Mouse (Mus musculus) heart, postnatal 0 days (tissue): ENCODE data around the gene Fgfr2. TPM values are rescaled to one million over a fixed set of nuclear protein-coding genes. Genes with fewer than 3 reads are reported as not detected.

Source experiments
- ATAC-seq: fragments of 200-750 bp; cut with Nextera tagmentation; 2 replicates; pipeline ENCODE4 v1.8.0; 2017; ENCODE audit warnings: low read depth, moderate number of reproducible peaks, moderate library complexity; ENCODE audit not compliant: insufficient read depth
- DNase-seq: peaks from one replicate; pipeline ENCODE4 v3.0.0-alpha.2; 2016; ENCODE audit warnings: low spot score
- H3K27ac ChIP-seq: fragments of 300-500 bp; sonication (generic); 2 replicates; pipeline ENCODE4 v1.5.1; 2014; ENCODE audit warnings: low read depth, mild to moderate bottlenecking
- H3K27me3 ChIP-seq: fragments of 300-500 bp; sonication (generic); 2 replicates; pipeline ENCODE4 v1.6.1; 2014; ENCODE audit warnings: low read length, mixed read lengths; ENCODE audit not compliant: control insufficient read depth, insufficient read depth
- H3K36me3 ChIP-seq: fragments of 300-500 bp; sonication (generic); replicated peaks from 2 replicates; pipeline ENCODE4 v1.6.1; 2014; ENCODE audit warnings: low read length, mixed read lengths; ENCODE audit not compliant: control insufficient read depth, insufficient read depth
- H3K4me1 ChIP-seq: fragments of 300-500 bp; sonication (generic); 2 replicates; pipeline ENCODE4 v1.6.1; 2014; ENCODE audit warnings: antibody characterized with exemption; ENCODE audit not compliant: control insufficient read depth, insufficient read depth
- H3K4me2 ChIP-seq: fragments of 300-500 bp; sonication (generic); 2 replicates; pipeline ENCODE4 v1.6.1; 2014; ENCODE audit warnings: low read depth, mild to moderate bottlenecking, low read length, moderate library complexity
- H3K4me3 ChIP-seq: fragments of 300-500 bp; sonication (generic); 2 replicates; pipeline ENCODE4 v1.5.1; 2014; ENCODE audit warnings: low read depth, low read length
- H3K9ac ChIP-seq: fragments of 300-500 bp; sonication (generic); replicated peaks from 2 replicates; pipeline ENCODE4 v1.6.1; 2014; ENCODE audit warnings: low read depth, low read length, mixed read lengths
- H3K9me3 ChIP-seq: fragments of 300-500 bp; sonication (generic); replicated peaks from 2 replicates; pipeline ENCODE4 v1.6.1; 2016; ENCODE audit warnings: low read length; ENCODE audit not compliant: control insufficient read depth
- CTCF ChIP-seq: IDR thresholded peaks from 2 replicates; pipeline ENCODE4 v1.5.1; 2016; ENCODE audit warnings: antibody characterized with exemption, control low read depth, low read depth
- EP300 ChIP-seq: IDR thresholded peaks from 2 replicates; pipeline ENCODE4 v1.6.1; 2016; ENCODE audit warnings: antibody characterized with exemption, low read depth
- WGBS: fragments of 180-500 bp; shearing (Covaris S2); extraction: QIAGEN DNeasy Blood & Tissue Kit; methylation state at CpG from one replicate; pipeline ENCODE4 v1.1.7; 2014; 5-methylcytosine and 5-hydroxymethylcytosine counted together
- polyA plus RNA-seq: library from polyadenylated mRNA; unstranded; fragments of >200 nt; fragmentation: Nextera tagmentation; extraction: Ambion mirVana; gene quantifications from 2 replicates; pipeline ENCODE4 v1.2.1, GENCODE M21; 2015
- total RNA-seq: library from RNA; depleted of rRNA; stranded (reverse); fragments of >200 nt; gene quantifications from 2 replicates; pipeline ENCODE4 v1.2.3, GENCODE M21; 2014; ENCODE audit warnings: low replicate concordance

Gene Fgfr2
- total and polyA plus RNA-seq, 2 experiments from 2014 or later = 3.8 to 11.5 TPM

GRCm38 (mm10) chr7:130696347-130697234, 2426.6 kb downstream of the Fgfr2 start:
- Histone ChIP-seq H3K4me2 (no peak overlapping the region), H3K36me3 (peaks cover 18% of the 10 kb centered on the region; the same call in 1 of the 2 replicates), H3K9me3 (no peaks in the 10 kb centered on the region), H3K27me3 (no peaks in the 10 kb centered on the region), H3K4me3 (no peak overlapping the region), H3K9ac (no peak overlapping the region), H3K4me1 (peaks cover 40% of the 10 kb centered on the region), H3K27ac (no peak overlapping the region)
- 73% methylated on average over 16 of the region's 16 CpGs for WGBS
- ATAC-seq (no peak), DNase-seq (no peak)
- TF ChIP-seq EP300 (no peak), CTCF (no peak)

- DNase-seq = no peak
- H3K27ac ChIP-seq = peak overlapping the region; percentile 22; the same call in 1 of the 2 replicates
- H3K36me3 ChIP-seq = peaks cover 12% of the 10 kb centered on the region; the same call in 1 of the 2 replicates
- no peak overlapping the region for H3K4me2 ChIP-seq
- no peaks in the 10 kb centered on the region for H3K9me3 ChIP-seq
- no peak for ATAC-seq
- H3K27me3 ChIP-seq = no peaks in the 10 kb centered on the region
- H3K4me3 ChIP-seq = no peak overlapping the region
- H3K4me1 ChIP-seq = peaks cover 45% of the 10 kb centered on the region
- no peak overlapping the region for H3K9ac ChIP-seq
- 69% methylated on average over 13 of the region's 13 CpGs for WGBS
- TF ChIP-seq EP300 = no peak
- no peak for TF ChIP-seq CTCF
Observed at GRCm38 (mm10) chr7:130695669-130696338, 2427.3 kb downstream of the Fgfr2 start.

GRCm38 (mm10) chr7:130693800-130694193, 2429.4 kb downstream of the Fgfr2 start:
- DNase-seq = no peak
- peaks cover 57% of the 10 kb centered on the region for H3K4me1 ChIP-seq
- peak overlapping the region; percentile 84; the same call in 1 of the 2 replicates for H3K27ac ChIP-seq
- ATAC-seq = no peak
- peak overlapping the region; percentile 51 for H3K4me3 ChIP-seq
- no peaks in the 10 kb centered on the region for H3K27me3 ChIP-seq
- WGBS = 40% methylated on average over 11 of the region's 11 CpGs
- no peaks in the 10 kb centered on the region for H3K36me3 ChIP-seq
- peak overlapping the region; percentile 70 for H3K4me2 ChIP-seq
- peak overlapping the region; percentile 73 for H3K9ac ChIP-seq
- TF ChIP-seq CTCF = no peak
- no peak for TF ChIP-seq EP300
- no peaks in the 10 kb centered on the region for H3K9me3 ChIP-seq

GRCm38 (mm10) chr7:130692943-130693799, 2430.0 kb downstream of the Fgfr2 start:
- Histone ChIP-seq H3K9me3 (no peaks in the 10 kb centered on the region), H3K27me3 (no peaks in the 10 kb centered on the region), H3K4me1 (peaks cover 52% of the 10 kb centered on the region), H3K4me2 (peak overlapping the region; percentile 70), H3K36me3 (no peaks in the 10 kb centered on the region), H3K4me3 (peak overlapping the region; percentile 51), H3K9ac (peak overlapping the region; percentile 73), H3K27ac (peak overlapping the region; percentile 84)
- TF ChIP-seq CTCF (no peak), EP300 (no peak)
- WGBS = 10% methylated on average over 19 of the region's 19 CpGs
- DNase-seq (peak; percentile 27), ATAC-seq (peak; percentile 40)

GRCm38 (mm10) chr7:130692392-130692942, 2430.7 kb downstream of the Fgfr2 start:
- H3K27ac ChIP-seq = peak overlapping the region; percentile 84
- peaks cover 47% of the 10 kb centered on the region for H3K4me1 ChIP-seq
- H3K36me3 ChIP-seq = no peaks in the 10 kb centered on the region
- no peaks in the 10 kb centered on the region for H3K9me3 ChIP-seq
- DNase-seq = peak; percentile 78
- ATAC-seq = peak; percentile 70
- peak overlapping the region; percentile 51 for H3K4me3 ChIP-seq
- no peak for TF ChIP-seq EP300
- peak; percentile 19; the same call in 1 of the 2 replicates for TF ChIP-seq CTCF
- H3K27me3 ChIP-seq = no peaks in the 10 kb centered on the region
- WGBS = 3% methylated on average over 38 of the region's 39 CpGs
- H3K9ac ChIP-seq = peak overlapping the region; percentile 73
- peak overlapping the region; percentile 70 for H3K4me2 ChIP-seq
